ENCODE assay signal across 17 mouse cellular contexts in the genomic region with DNA sequence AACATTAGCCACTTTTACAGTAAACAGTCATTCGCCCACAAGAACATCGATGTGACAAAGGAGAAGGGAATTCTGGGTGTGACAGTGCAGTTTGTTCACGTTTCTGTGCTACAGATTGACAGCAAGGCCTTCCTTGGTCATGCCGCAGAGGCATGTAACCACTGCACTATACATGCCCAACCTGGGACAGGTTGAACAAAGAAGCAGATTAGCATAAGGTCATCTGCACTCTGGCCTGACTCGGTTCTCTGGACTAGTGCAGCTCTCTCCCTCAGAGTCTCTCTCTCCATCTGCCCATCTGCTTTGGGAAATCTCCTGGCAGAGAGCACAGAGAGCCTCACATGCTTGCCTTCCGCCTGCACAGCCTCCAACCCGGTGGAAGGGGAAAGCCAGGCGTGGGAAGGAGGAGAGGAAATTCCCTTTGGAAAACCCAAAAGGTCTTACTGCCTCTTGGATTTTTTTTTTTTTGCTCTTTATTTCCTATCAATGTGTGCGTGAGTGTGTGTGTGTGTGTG. TPM values are rescaled to one million over a fixed set of nuclear protein-coding genes. Genes with fewer than 3 reads are reported as not detected.
DNase-seq lines count a peak whose midpoint lies in the region; ATAC-seq and TF ChIP-seq lines count a peak whose summit lies in the region.
"Had no signal": no experiment of that assay in that cellular context is flagged by ENCODE, and none has a peak within 500 bp of the region (broad histone marks: within the 10 kb centered on the region; RNA-seq: fewer than 3 reads in every experiment).

No protein-coding gene starts in this region.

- no peaks in the 10 kb centered on the region; the same call in 1 of the 2 replicates for H3K27me3 ChIP-seq in heart, adult 2 months (ENCODE audit: control insufficient read depth, insufficient read depth, low read length)
- no peaks in the 10 kb centered on the region for H3K27me3 ChIP-seq in heart, embryonic 10.5 days (ENCODE audit: insufficient read depth, poor library complexity, severe bottlenecking)
- no peaks in the 10 kb centered on the region; the same call in 1 of the 2 replicates for H3K27me3 ChIP-seq in liver, embryonic 12.5 days (replicated peaks)
- H3K27me3 ChIP-seq: embryonic facial prominence, embryonic 13.5 days; forebrain, embryonic 13.5 days; hindbrain, embryonic 12.5 days; liver, embryonic 13.5 days; midbrain, embryonic 12.5 days had no signal

- H3K9ac ChIP-seq in heart, adult 2 months (ENCODE audit: low read depth, low read length): no peak overlapping the region
- no peak overlapping the region for H3K9ac ChIP-seq in liver, embryonic 12.5 days
- H3K9ac ChIP-seq: embryonic facial prominence, embryonic 13.5 days; forebrain, embryonic 13.5 days; hindbrain, embryonic 12.5 days; liver, embryonic 13.5 days; midbrain, embryonic 12.5 days had no signal

- H3K4me3 ChIP-seq in heart, adult 2 months: no peak overlapping the region
- no peak overlapping the region for H3K4me3 ChIP-seq in heart, embryonic 10.5 days
- no peak overlapping the region for H3K4me3 ChIP-seq in liver, embryonic 12.5 days
- H3K4me3 ChIP-seq: embryonic facial prominence, embryonic 13.5 days; forebrain, embryonic 13.5 days; hindbrain, embryonic 12.5 days; liver, embryonic 13.5 days; midbrain, embryonic 12.5 days had no signal

- TF ChIP-seq CTCF in heart, adult 2 months (IDR thresholded peaks at IDR 0.05): no peak

- intact Hi-C loops in heart, adult 2 months (cut with DNase I): no loop called here
- intact Hi-C loops in heart, postnatal 14 days (cut with DNase I): no loop called here

- ATAC-seq in liver, embryonic 12.5 days: no peak
- ATAC-seq: forebrain, embryonic 13.5 days; intestine, postnatal 0 days had no signal

- 61% methylated on average over 9 of the region's 9 CpGs for WGBS in heart, adult 2 months
- 71% methylated on average over 9 of the region's 9 CpGs for WGBS in heart, embryonic 10.5 days
- WGBS in liver, embryonic 12.5 days (ENCODE audit: insufficient replicate concordance): 68% methylated on average over 9 of the region's 9 CpGs

- no peaks in the 10 kb centered on the region for H3K36me3 ChIP-seq in heart, adult 2 months (ENCODE audit: control insufficient read depth, insufficient read depth, low read length)
- H3K36me3 ChIP-seq in heart, embryonic 10.5 days: no peaks in the 10 kb centered on the region
- H3K36me3 ChIP-seq in liver, embryonic 12.5 days: no peaks in the 10 kb centered on the region
- H3K36me3 ChIP-seq: embryonic facial prominence, embryonic 13.5 days; hindbrain, embryonic 12.5 days; liver, embryonic 13.5 days; midbrain, embryonic 12.5 days had no signal

- no peak overlapping the region for H3K4me2 ChIP-seq in liver, embryonic 12.5 days
- H3K4me2 ChIP-seq: embryonic facial prominence, embryonic 13.5 days; forebrain, embryonic 13.5 days; hindbrain, embryonic 12.5 days; liver, embryonic 13.5 days; midbrain, embryonic 12.5 days had no signal

- peak; percentile 18 to 19 for DNase-seq in heart, adult 2 months
- no peak for DNase-seq in heart, embryonic 10.5 days (ENCODE audit: low spot score)
- DNase-seq in ZHBTc4 (ENCODE audit: low read depth, low spot score): peak; percentile 67
- peak; percentile 61 for DNase-seq in cerebellum, adult 8-10 months
- DNase-seq in heart, postnatal 14 days: peak; percentile 2 to 12
- DNase-seq in adrenal gland, adult 8-10 months: no peak
- DNase-seq: adrenal gland, postnatal 10 days; kidney, postnatal 36 days; liver, embryonic 13.5 days; lung, postnatal 14 days; thymus, adult 18-20 months had no signal

- TF ChIP-seq EP300 in heart, adult 2 months (IDR thresholded peaks at IDR 0.05; ENCODE audit: insufficient read depth, low read depth, low read length): no peak

- no peaks in the 10 kb centered on the region for H3K79me2 ChIP-seq in heart, adult 2 months (replicated peaks; ENCODE audit: control insufficient read depth, insufficient read depth, low read length)

- no peaks in the 10 kb centered on the region for H3K9me3 ChIP-seq in heart, embryonic 10.5 days
- no peaks in the 10 kb centered on the region for H3K9me3 ChIP-seq in liver, embryonic 12.5 days (replicated peaks)
- H3K9me3 ChIP-seq: embryonic facial prominence, embryonic 13.5 days; forebrain, embryonic 13.5 days; hindbrain, embryonic 12.5 days; liver, embryonic 13.5 days; midbrain, embryonic 12.5 days had no signal

- peaks cover 1% of the 10 kb centered on the region; the same call in 1 of the 2 replicates for H3K4me1 ChIP-seq in heart, adult 2 months (ENCODE audit: control insufficient read depth, insufficient read depth, low read length)
- peaks cover 11% of the 10 kb centered on the region for H3K4me1 ChIP-seq in heart, embryonic 10.5 days
- no peaks in the 10 kb centered on the region for H3K4me1 ChIP-seq in liver, embryonic 12.5 days
- H3K4me1 ChIP-seq: liver, embryonic 13.5 days had no signal

- TF ChIP-seq POLR2A in heart, adult 2 months (IDR thresholded peaks at IDR 0.05; ENCODE audit: insufficient read depth, low read depth, low read length): no peak

- H3K27ac ChIP-seq in heart, adult 2 months: no peak overlapping the region
- H3K27ac ChIP-seq in heart, embryonic 10.5 days: no peak overlapping the region
- H3K27ac ChIP-seq in liver, embryonic 12.5 days: no peak overlapping the region
- H3K27ac ChIP-seq: embryonic facial prominence, embryonic 13.5 days; forebrain, embryonic 13.5 days; hindbrain, embryonic 12.5 days; liver, embryonic 13.5 days; midbrain, embryonic 12.5 days had no signal

RNA-seq across cellular contexts. Expression of a gene that starts 24.4 kb away (rescaled TPM):
- 1 to 10 TPM; 1.1 TPM for total RNA-seq in heart, adult 2 months (2021)
- polyA plus RNA-seq in heart, adult 2 months (2012; rRNA removed): 0.41 and 1.1 TPM in 2 replicates
- 4.5 and 6.7 TPM in 2 replicates for polyA plus RNA-seq in heart, embryonic 10.5 days (2016; fragmentation: Nextera tagmentation; extraction: Ambion mirVana)
- 1 to 10 TPM; 1.2 to 1.3 TPM for total RNA-seq in heart, postnatal 14 days (2021)
- polyA plus RNA-seq in liver, embryonic 12.5 days (2016; fragmentation: Nextera tagmentation; extraction: Ambion mirVana): 0.45 and 0.68 TPM in 2 replicates
- 1 to 10 TPM in 1 of 4 experiments, under 1 TPM in 3; 0.42 to 1.1 (median 0.66) TPM for total RNA-seq in adrenal gland, adult 8-10 months (2022)

RNA-seq across cellular contexts. Expression of a gene that starts 40.1 kb away (rescaled TPM):
- total RNA-seq in heart, adult 2 months (2021): 1 to 10 TPM; 5.1 to 6.7 TPM
- 3.2 and 6.9 TPM in 2 replicates for polyA plus RNA-seq in heart, adult 2 months (2012; rRNA removed)
- polyA plus RNA-seq in heart, embryonic 10.5 days (2016; fragmentation: Nextera tagmentation; extraction: Ambion mirVana): 6.5 and 8.0 TPM in 2 replicates
- 1 to 10 TPM; 5.8 to 6.3 TPM for total RNA-seq in heart, postnatal 14 days (2021)
- polyA plus RNA-seq in liver, embryonic 12.5 days (2016; fragmentation: Nextera tagmentation; extraction: Ambion mirVana): 9.0 and 10.0 TPM in 2 replicates
- 10 to 100 TPM in 3 of 4 experiments, 1 to 10 TPM in 1; 8.3 to 14.7 (median 12.9) TPM for total RNA-seq in adrenal gland, adult 8-10 months (2022)

RNA-seq across cellular contexts. Expression of a gene that starts 59.3 kb away (rescaled TPM):
- total RNA-seq in heart, adult 2 months (2021): 10 to 100 TPM; 19.3 to 21.9 TPM
- 2.4 and 4.2 TPM in 2 replicates for polyA plus RNA-seq in heart, adult 2 months (2012; rRNA removed)
- polyA plus RNA-seq in heart, embryonic 10.5 days (2016; fragmentation: Nextera tagmentation; extraction: Ambion mirVana): 24.4 and 32.4 TPM in 2 replicates
- total RNA-seq in heart, postnatal 14 days (2021): 10 to 100 TPM; 20.0 to 21.0 TPM
- polyA plus RNA-seq in liver, embryonic 12.5 days (2016; fragmentation: Nextera tagmentation; extraction: Ambion mirVana): 33.8 and 35.9 TPM in 2 replicates
- total RNA-seq in adrenal gland, adult 8-10 months (2022): 10 to 100 TPM; 30.9 to 46.0 (median 36.6) TPM

Comparison
In these comparisons a context has a peak if more than half of its experiments do, and no peak if none do; other contexts are left out.
1. DNase-seq: peak in heart, adult 2 months (2 of 2), ZHBTc4 (single experiment), cerebellum, adult 8-10 months (single experiment) and heart, postnatal 14 days (2 of 2); none in heart, embryonic 10.5 days (single experiment) and adrenal gland, adult 8-10 months (single experiment).